Mouse (Mus musculus): ENCODE measurements around the gene Nkapd1.

GRCm38 (mm10) chr9:50658941-50659388 lies 41.7 kb upstream of the Nkapd1 start:
- TF ChIP-seq CTCF (IDR thresholded peaks at IDR 0.05) (no peak), EP300 (IDR thresholded peaks at IDR 0.05) (no peak)

Data from lung, postnatal 0 days (tissue).